Mouse (Mus musculus) heart, adult 2 months (tissue): ENCODE measurements around the gene Amz1.

Source experiments
- CTCF ChIP-seq: fragments of 200-600 bp; IDR thresholded peaks from 2 replicates; pipeline ENCODE4 v1.8.1; 2022; ENCODE audit warnings: antibody characterized with exemption, mild to moderate bottlenecking, moderate library complexity
- EP300 ChIP-seq: fragments of 200-500 bp; IDR thresholded peaks from 2 replicates; pipeline ENCODE4 v1.6.1; 2011; ENCODE audit warnings: low read depth, low read length, control low read depth; ENCODE audit not compliant: insufficient read depth
- POLR2A ChIP-seq: fragments of 200-500 bp; IDR thresholded peaks from 2 replicates; pipeline ENCODE4 v1.6.1; 2011; ENCODE audit warnings: mild to moderate bottlenecking, low read depth, low read length, control low read depth; ENCODE audit not compliant: insufficient read depth

DNA sequence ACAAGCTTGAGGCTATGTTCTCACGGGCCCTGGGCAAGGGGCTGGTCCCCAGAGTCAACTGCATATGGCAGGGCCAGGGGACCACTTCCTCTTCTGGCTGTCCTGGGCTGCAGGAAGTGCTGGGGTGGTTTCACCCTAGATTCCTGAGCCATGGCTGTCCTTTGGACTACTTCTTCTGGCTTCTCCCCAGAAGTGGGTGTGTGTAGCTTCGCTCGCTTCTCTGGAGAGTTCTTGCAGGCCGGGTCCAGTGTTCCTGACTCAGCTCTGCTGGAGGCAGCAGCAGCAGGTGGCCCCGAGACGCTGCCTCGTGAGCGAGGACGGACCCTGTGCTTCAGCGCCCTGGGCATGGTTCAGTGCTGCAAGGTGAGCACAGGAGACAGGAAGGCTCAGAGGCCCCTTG, 24.5 kb downstream of the Amz1 start:
- TF ChIP-seq POLR2A = no peak
- TF ChIP-seq EP300 = no peak
- TF ChIP-seq CTCF = no peak
